Mouse (Mus musculus) neural tube, embryonic 11.5 days (tissue): Measurements from ENCODE around the gene Pbx1. TPM values are rescaled to one million over a fixed set of nuclear protein-coding genes. Genes with fewer than 3 reads are reported as not detected.
A peak's percentile ranks its signal among the peaks of the same experiment; 100 is the strongest.
"Not testable (repeated sequence)": the region's sequence is repeated elsewhere in the genome, so short reads cannot be mapped to it uniquely, and the experiment has no call there.

Experiments
- ATAC-seq: fragments of 200-750 bp; cut with Nextera tagmentation; 2 replicates; pipeline ENCODE4 v1.8.0; 2017; ENCODE audit warnings: moderate number of reproducible peaks, mild to moderate bottlenecking, moderate TSS enrichment, moderate library complexity; ENCODE audit not compliant: insufficient read depth, low FRiP score, low TSS enrichment
- DNase-seq: peaks from one replicate; pipeline ENCODE4 v3.0.0-alpha.2; 2015; ENCODE audit warnings: low spot score
- H3K27ac ChIP-seq: fragments of 300-500 bp; sonication (generic); 2 replicates; pipeline ENCODE4 v1.5.1; 2014; ENCODE audit warnings: low read depth, mild to moderate bottlenecking, low read length
- H3K27me3 ChIP-seq: fragments of 300-500 bp; sonication (generic); 2 replicates; pipeline ENCODE4 v1.6.1; 2014; ENCODE audit warnings: mild to moderate bottlenecking, low read length, mixed read lengths; ENCODE audit not compliant: control insufficient read depth, insufficient read depth
- H3K36me3 ChIP-seq: fragments of 300-500 bp; sonication (generic); 2 replicates; pipeline ENCODE4 v1.6.1; 2014; ENCODE audit warnings: mild to moderate bottlenecking, low read length, moderate library complexity, mixed read lengths; ENCODE audit not compliant: control insufficient read depth, insufficient read depth
- H3K4me1 ChIP-seq: fragments of 300-500 bp; sonication (generic); 2 replicates; pipeline ENCODE4 v1.6.1; 2014; ENCODE audit warnings: low read length, mixed read lengths; ENCODE audit not compliant: control insufficient read depth, insufficient read depth
- H3K4me2 ChIP-seq: fragments of 300-500 bp; sonication (generic); 2 replicates; pipeline ENCODE4 v1.6.1; 2014; ENCODE audit warnings: low read depth, mild to moderate bottlenecking, moderate library complexity
- H3K4me3 ChIP-seq: fragments of 300-500 bp; sonication (generic); 2 replicates; pipeline ENCODE4 v1.5.1; 2014; ENCODE audit warnings: low read depth, low read length
- H3K9ac ChIP-seq: fragments of 300-500 bp; sonication (generic); 2 replicates; pipeline ENCODE4 v1.6.1; 2014; ENCODE audit warnings: mild to moderate bottlenecking, low read length
- H3K9me3 ChIP-seq: fragments of 300-500 bp; sonication (generic); 2 replicates; pipeline ENCODE4 v1.6.1; 2016; ENCODE audit warnings: low read length; ENCODE audit not compliant: control insufficient read depth
- WGBS: fragments of 180-500 bp; shearing (Covaris S2); extraction: QIAGEN DNeasy Blood & Tissue Kit; methylation state at CpG from one replicate; pipeline ENCODE4 v1.1.7; 2014; 5-methylcytosine and 5-hydroxymethylcytosine counted together
- polyA plus RNA-seq: library from polyadenylated mRNA; unstranded; fragments of >200 nt; fragmentation: Nextera tagmentation; extraction: Ambion mirVana; gene quantifications from 2 replicates; pipeline ENCODE4 v1.2.1, GENCODE M21; 2014

Gene Pbx1
- polyA plus RNA-seq: 45.8 and 47.9 TPM in 2 replicates

DNA sequence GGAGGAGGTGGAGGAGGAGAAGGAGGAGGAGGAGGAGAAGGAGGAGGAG is at the start of gene Pbx1:
TSS of gene Pbx1 (minus strand) at position 39 of the 49 bp plus-strand sequence.
- DNase-seq, ATAC-seq: not testable (repeated sequence)

DNA sequence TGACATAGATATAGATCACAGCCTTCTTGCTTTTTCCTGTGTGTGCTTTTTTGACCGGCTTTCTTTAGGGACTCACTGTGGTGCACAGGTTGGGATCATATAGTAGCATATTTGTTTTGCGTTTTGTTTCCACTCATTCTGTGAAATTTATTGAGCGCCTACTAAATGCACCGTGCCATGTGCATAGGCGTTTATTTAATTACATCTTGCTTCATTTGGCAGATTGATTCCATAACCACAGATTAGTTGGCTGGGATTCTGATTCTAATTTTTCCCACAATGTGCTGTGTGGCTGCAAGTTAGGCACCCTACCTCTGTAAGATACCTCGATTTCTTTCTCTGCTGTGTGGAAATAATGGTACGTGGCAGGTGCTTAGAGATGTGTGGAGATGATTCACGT is 47.6 kb upstream of the Pbx1 start:
- H3K36me3 ChIP-seq: no peaks in the 10 kb centered on the region
- DNase-seq (no peak), ATAC-seq (no peak)
- H3K27ac ChIP-seq: no peak overlapping the region
- 90% methylated on average over 8 of the region's 8 CpGs for WGBS
- no peaks in the 10 kb centered on the region for H3K4me1 ChIP-seq
- no peak overlapping the region for H3K4me3 ChIP-seq
- no peaks in the 10 kb centered on the region for H3K9me3 ChIP-seq
- H3K27me3 ChIP-seq: no peaks in the 10 kb centered on the region
- no peak overlapping the region for H3K4me2 ChIP-seq
- no peak overlapping the region for H3K9ac ChIP-seq

More for the DNA sequence above, at the start of gene Pbx1:
- Histone ChIP-seq H3K4me3 (peak within 1 kb of the TSS; percentile 68), H3K4me2 (peak within 1 kb of the TSS; percentile 75), H3K9ac (peak within 1 kb of the TSS; percentile 90), H3K27ac (peak within 1 kb of the TSS; percentile 97)
- not testable (repeated sequence) for H3K27me3 ChIP-seq, H3K4me1 ChIP-seq, H3K9me3 ChIP-seq, H3K36me3 ChIP-seq

DNA sequence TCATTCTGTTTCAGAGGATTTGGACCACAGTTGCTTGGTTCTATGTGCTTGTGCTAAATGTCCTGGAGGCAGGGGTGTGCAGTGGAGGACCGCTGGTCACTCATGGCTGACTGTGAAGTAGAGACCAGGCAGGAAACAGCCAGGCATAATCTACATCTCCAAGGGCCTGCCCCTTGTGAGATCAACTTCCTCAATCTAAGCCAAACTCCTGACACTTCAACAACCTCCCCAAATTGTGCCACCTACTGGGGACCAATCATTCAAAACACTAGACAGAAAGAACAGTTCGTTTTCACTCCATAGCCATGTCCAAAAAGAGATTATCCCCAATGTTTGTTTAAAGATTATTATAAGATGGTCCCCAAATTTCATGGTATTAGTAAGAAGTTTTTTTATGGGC is 46.8 kb upstream of the Pbx1 start:
- Histone ChIP-seq H3K9me3 (no peaks in the 10 kb centered on the region), H3K27ac (no peak overlapping the region), H3K4me2 (no peak overlapping the region), H3K9ac (no peak overlapping the region), H3K36me3 (no peaks in the 10 kb centered on the region), H3K4me1 (0 out of 2 replicates have a peak, but pooled peaks cover 2% of the 10 kb centered on the region), H3K27me3 (no peaks in the 10 kb centered on the region), H3K4me3 (no peak overlapping the region)
- DNase-seq: no peak
- WGBS: 67% methylated on average over 2 of the region's 2 CpGs
- ATAC-seq: no peak

DNA sequence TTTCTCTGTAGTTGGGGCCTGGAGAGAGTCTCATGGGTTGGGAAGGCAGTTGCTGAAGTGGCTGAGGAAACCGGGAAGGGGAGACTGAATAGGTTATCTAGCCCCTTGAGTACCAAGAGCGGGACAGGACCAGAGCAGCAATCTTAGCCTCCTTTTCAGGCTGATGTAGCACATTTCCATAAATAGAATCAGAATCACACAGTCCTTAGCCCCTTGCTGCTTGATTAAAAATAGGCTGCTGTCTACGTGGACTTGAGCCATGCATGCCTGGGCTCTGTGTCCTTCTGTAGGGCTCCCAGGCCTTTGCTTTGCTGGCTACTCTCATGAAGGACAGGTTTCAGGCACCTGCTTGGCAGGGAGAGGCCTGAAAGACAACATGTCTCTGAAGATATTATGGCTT is 44.8 kb upstream of the Pbx1 start:
- no peaks in the 10 kb centered on the region for H3K36me3 ChIP-seq
- no peak overlapping the region for H3K9ac ChIP-seq
- H3K27me3 ChIP-seq: no peaks in the 10 kb centered on the region
- no peak overlapping the region for H3K27ac ChIP-seq
- no peaks in the 10 kb centered on the region for H3K9me3 ChIP-seq
- no peak overlapping the region for H3K4me3 ChIP-seq
- H3K4me2 ChIP-seq: no peak overlapping the region
- WGBS: 77% methylated on average over 3 of the region's 3 CpGs
- peaks cover 4% of the 10 kb centered on the region; the same call in 1 of the 2 replicates for H3K4me1 ChIP-seq
- no peak for ATAC-seq
- DNase-seq: no peak

DNA sequence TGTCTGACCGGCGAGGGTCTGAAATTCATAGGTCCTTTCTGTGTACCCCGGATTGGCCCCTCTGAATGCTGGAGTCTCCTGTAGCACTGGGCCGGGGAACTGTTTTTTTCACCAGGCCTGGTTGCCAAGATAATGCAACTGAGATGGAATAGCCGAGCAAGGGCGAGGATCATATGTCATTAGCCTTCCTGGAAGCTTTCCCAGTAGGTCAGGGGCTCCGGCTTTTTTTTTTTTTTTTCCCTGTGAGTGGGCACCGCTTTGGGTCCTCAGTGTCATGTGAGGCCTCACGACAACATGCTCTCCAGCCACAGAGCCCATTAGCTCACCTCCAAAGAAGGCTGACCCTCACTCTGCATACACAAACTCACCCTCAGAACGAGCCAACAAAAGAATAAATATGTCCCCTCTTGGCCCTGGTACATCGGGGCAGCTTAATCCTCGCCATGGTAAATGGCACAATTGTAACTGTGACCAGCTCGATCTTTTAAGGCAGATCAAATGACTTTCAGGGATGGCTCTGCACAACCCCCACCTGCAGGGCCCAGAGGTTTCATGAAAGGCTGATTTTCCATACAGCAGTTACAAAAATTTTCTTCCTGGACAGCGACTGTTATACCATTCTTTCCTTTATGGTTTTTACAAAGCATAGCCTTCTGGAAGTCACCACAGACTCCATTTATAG is 44.3 kb upstream of the Pbx1 start:
- H3K27ac ChIP-seq: 0 out of 2 replicates have a peak overlapping the region, but pooled peaks have one; percentile 42
- DNase-seq: no peak
- 64% methylated on average over 14 of the region's 14 CpGs for WGBS

DNA sequence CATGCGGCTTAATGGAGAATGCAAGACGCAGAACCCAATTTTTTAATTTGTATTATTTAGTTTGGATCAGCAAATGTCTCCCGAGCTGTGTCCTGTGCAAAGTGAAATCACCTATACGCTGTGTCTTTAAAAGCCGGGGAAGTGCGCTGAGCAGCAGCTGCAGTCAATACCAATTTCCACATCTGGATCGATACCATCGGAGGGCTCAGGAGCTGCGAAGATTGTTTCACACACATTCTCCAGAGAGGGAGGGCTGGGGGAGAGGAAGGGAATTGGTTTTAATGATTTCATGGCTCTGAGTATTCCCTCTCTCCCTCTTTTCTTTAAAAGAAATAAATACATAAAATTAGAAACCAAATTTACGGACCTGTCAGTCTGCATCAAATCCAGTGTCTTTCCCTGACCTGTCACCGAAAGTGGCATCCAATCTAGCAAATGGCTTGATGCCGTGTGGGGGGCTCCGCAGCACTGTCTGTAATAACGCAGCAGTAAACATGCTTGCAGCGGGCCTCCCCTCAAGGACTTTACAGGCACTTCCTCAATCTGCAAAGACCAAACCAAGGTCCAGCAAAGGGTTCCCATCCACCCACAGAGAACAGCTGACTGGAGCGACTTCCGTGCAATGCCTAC is 43.6 kb upstream of the Pbx1 start:
- H3K4me1 ChIP-seq: peaks cover 4% of the 10 kb centered on the region; the same call in 1 of the 2 replicates
- H3K27me3 ChIP-seq: no peaks in the 10 kb centered on the region
- no peaks in the 10 kb centered on the region for H3K36me3 ChIP-seq
- DNase-seq (no peak), ATAC-seq (no peak)
- WGBS: 82% methylated on average over 17 of the region's 17 CpGs
- no peak overlapping the region for H3K4me3 ChIP-seq
- no peaks in the 10 kb centered on the region for H3K9me3 ChIP-seq
- H3K9ac ChIP-seq: no peak overlapping the region
- no peak overlapping the region for H3K4me2 ChIP-seq
- 0 out of 2 replicates have a peak overlapping the region, but pooled peaks have one; percentile 42 for H3K27ac ChIP-seq

More for the DNA sequence above, 44.3 kb upstream of the Pbx1 start:
- ATAC-seq: no peak
- Histone ChIP-seq H3K9ac (no peak overlapping the region), H3K9me3 (no peaks in the 10 kb centered on the region), H3K4me3 (no peak overlapping the region), H3K4me2 (no peak overlapping the region), H3K4me1 (peaks cover 4% of the 10 kb centered on the region; the same call in 1 of the 2 replicates), H3K36me3 (no peaks in the 10 kb centered on the region), H3K27me3 (no peaks in the 10 kb centered on the region)

DNA sequence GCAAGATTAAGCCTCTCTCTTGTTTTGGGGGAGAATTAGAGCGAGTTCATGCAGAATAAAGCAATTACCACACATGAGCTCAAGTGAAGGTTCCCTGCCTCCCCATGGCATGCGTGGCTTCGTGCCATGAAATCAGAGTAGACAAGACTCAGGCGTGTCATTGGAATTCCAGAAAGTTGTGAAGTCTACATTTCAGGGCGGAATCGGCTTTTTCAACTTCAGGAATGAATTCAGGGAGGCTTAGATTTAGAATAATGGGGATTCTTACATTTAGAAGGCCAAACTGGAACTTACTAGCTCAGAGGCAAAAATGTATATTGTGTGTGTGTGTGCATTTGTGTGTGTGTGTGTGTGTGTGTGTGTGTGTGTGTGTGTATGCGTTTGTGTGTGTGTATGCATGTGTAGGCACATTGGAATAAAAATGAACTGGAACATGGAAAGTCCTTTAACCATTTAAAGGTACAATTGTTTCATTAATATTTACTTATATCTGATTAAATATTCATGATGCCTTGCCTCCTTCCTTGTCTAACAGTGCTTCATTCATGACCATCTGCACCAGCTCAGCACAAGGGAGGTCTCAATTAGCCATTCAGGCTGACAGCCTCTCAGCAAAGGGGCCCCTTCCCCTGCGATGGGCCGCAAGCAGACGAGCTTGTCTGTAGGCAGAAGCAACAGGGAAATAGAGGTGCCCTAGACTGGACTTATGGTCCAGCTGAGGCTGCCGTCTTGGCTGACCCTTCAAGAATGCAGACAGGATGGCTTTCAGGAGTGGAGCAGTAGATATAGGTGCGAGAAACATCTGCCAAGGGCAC is 41.4 kb upstream of the Pbx1 start:
- DNase-seq (peak; percentile 66), ATAC-seq (peak; percentile 92)
- no peaks in the 10 kb centered on the region for H3K27me3 ChIP-seq
- peaks cover 4% of the 10 kb centered on the region; the same call in 1 of the 2 replicates for H3K4me1 ChIP-seq
- no peak overlapping the region for H3K9ac ChIP-seq
- 41% methylated on average over 12 of the region's 12 CpGs for WGBS
- no peaks in the 10 kb centered on the region for H3K36me3 ChIP-seq
- no peaks in the 10 kb centered on the region for H3K9me3 ChIP-seq
- H3K27ac ChIP-seq: no peak overlapping the region
- no peak overlapping the region for H3K4me2 ChIP-seq
- no peak overlapping the region for H3K4me3 ChIP-seq

DNA sequence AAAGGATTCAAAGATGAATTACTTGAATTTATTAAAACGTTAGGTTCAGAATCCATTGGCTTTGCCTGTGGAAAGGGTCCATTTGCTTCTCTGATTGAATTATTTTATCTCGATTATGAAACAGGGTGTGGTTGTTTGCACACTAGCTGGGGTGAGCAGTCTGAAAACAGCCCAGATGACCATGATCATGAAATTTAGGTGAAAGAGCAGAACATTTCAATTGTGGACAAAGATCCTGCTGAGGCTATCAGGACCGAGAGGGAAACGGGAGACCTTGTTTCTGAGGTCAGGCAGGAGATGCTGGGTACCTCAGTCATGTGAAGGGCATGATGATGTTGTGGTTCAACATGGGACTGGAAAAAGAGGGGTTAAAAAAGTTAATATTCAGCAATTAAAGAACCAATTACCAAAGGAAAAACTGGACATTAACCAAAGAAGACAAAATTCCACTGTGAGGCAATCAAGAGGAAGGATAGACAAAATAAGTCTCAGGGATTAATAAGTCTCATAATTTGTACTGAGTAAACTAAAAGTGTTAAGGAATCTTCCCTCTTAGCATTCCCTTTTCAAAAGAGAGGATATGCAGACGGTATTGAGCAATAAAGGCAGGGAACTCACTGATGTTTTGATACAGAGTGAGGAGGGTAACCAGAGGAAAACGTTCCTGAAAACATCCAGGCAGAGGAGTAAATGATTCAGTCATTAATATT is 40.6 kb upstream of the Pbx1 start:
- no peak overlapping the region for H3K9ac ChIP-seq
- WGBS: 63% methylated on average over 6 of the region's 6 CpGs
- no peak for DNase-seq
- no peak overlapping the region for H3K4me2 ChIP-seq
- ATAC-seq: no peak
- no peak overlapping the region for H3K27ac ChIP-seq
- no peaks in the 10 kb centered on the region for H3K9me3 ChIP-seq
- peaks cover 4% of the 10 kb centered on the region; the same call in 1 of the 2 replicates for H3K4me1 ChIP-seq
- no peak overlapping the region for H3K4me3 ChIP-seq
- H3K36me3 ChIP-seq: no peaks in the 10 kb centered on the region
- H3K27me3 ChIP-seq: no peaks in the 10 kb centered on the region
